Mouse (Mus musculus) erythroblast, adult 5-6 weeks (primary cell): ENCODE measurements around the gene Dnmbp. TPM values are rescaled to one million over a fixed set of nuclear protein-coding genes. Genes with fewer than 3 reads are reported as not detected.
"Not testable (repeated sequence)": the region's sequence is repeated elsewhere in the genome, so short reads cannot be mapped to it uniquely, and the experiment has no call there.

Experiments
- ATAC-seq: replicated peaks from 2 replicates; pipeline ENCODE4 v1.8.0; 2016; ENCODE audit warnings: moderate number of reproducible peaks, mild to moderate bottlenecking, moderate TSS enrichment, inconsistent platforms; ENCODE audit not compliant: poor library complexity, low FRiP score, severe bottlenecking
- total RNA-seq, 2 experiments: library from RNA; stranded (forward) in 1 of 2; stranded (reverse) in 1 of 2; fragments of 150-400 nt in 1 of 2; fragments of 200-764, 138-1000 nt in 1 of 2; gene quantifications; 2 replicates each; pipeline versions ENCODE4 v1.2.3 to v1.2.4; 2015 to 2017; ENCODE audit warnings: low replicate concordance in 2 of 2

The Dnmbp gene
- total RNA-seq, 2 experiments from 2014 or later, result 2.0 to 3.7 TPM

- not testable (repeated sequence) for ATAC-seq
Observed at GRCm38 (mm10) chr19:43952936-43953335, 12.9 kb upstream of the Dnmbp start.

GRCm38 (mm10) chr19:43949111-43949810 lies 9.3 kb upstream of the Dnmbp start:
- no peak for ATAC-seq

DNA sequence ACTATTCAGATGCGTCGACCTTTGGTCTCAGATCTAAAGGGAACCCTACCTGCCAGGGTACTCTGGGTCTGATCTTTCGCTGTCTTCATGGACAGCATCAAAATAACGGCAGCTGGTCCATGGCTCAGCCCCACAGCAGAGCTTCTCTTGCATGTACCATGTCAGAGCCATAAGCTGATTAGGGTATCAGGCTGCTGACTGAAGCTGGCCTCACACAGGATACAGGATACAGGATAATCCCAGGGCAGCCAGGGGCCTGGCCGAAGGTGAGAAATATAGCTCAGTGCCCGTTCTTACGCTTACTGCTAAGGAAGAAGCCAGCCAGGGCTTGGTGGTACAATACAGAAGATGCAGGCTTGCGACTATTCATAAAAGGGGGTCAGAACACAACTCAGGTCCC lies 4.6 kb upstream of the Dnmbp start:
- ATAC-seq, result no peak

- no peak for ATAC-seq
Observed at GRCm38 (mm10) chr19:43943076-43943475, 3.1 kb upstream of the Dnmbp start.

GRCm38 (mm10) chr19:43939171-43939768 lies 721 bp downstream of the Dnmbp start:
- no peak for ATAC-seq

DNA sequence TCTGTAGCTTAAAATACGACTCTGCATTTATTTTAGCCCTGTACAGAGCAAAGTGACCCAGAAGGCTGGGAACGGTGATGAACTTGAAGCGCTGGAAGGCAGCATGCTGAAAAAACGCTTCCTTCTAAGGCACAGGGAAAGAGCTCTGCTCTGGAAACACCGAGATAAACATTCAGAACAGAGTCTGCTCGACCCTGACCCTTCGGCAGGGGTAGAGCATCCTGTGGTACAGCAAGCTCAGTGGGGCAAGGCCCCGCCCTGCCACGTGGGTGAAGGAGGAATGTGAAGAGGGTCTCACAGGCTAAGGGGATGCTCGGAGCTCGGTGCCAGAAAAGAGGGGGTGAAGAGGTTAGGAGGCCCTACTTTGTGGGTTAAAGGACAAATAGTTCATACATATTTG lies 1.6 kb downstream of the Dnmbp start:
- ATAC-seq, result no peak

DNA sequence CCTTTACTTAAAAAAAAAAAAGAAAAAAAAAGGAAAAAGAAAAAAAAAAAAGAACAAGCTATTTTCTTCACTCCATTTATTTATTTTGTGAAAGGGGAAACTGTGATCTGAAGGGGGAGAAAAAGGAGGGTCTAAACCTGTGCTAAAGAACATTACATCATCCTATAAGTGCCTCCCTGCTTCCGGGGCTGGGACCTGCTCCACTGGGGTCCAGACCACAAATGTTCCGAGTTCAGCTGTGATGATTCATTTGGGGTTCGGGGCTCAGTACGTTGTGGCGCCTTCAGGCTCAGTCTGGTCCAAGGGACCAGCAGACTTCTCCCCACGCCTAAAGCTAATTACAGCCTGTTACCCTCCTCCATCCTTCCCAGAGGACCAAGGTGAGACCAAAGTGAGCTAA lies 9.1 kb downstream of the Dnmbp start:
- ATAC-seq, result no peak

DNA sequence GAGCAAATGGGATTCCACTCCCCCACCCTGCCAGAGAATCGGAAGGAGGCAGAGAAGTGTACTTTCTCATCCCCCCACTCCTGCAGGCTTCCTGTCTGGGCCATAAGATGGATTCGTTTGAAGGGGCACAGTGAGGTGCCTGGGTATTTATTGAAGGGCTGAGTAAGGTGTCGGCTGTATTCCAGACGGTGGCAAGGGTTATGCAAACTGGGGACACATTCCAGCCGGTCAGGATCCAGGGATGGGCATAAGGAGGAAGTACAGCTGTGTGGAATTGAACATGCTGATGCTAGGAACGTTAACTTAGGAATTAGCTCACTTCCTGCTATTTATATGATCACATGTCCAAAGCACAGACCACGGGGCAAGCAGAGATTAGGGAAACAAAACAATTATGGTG lies 9.6 kb downstream of the Dnmbp start:
- no peak for ATAC-seq

DNA sequence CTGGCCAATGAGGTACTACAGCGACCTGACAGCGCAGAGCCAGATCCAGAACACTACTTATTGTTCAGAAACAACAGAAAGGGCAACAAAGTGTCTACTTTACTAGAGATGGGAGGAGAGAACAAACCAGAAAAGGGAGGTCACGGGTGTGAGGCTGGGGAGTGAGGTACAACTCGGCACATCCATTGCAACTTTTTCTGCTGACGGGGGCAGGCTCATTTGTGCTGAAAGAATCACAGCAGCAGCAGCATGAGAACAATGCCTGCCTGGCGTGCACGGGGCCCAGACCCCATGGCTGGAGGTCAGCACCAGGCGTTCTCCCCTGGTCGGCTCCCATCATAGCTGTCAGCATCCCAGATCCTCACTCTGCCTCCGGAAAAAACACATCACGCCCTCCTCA lies 10.1 kb downstream of the Dnmbp start:
- ATAC-seq, result no peak

- no peak for ATAC-seq
Observed at GRCm38 (mm10) chr19:43927967-43928366, 12.0 kb downstream of the Dnmbp start.

GRCm38 (mm10) chr19:43927057-43927456 lies 12.9 kb downstream of the Dnmbp start:
- no peak for ATAC-seq

GRCm38 (mm10) chr19:43926141-43926987 lies 13.6 kb downstream of the Dnmbp start:
- no peak for ATAC-seq

GRCm38 (mm10) chr19:43924361-43924760 lies 15.6 kb downstream of the Dnmbp start:
- ATAC-seq, result no peak

GRCm38 (mm10) chr19:43922963-43923362 lies 17.0 kb downstream of the Dnmbp start:
- ATAC-seq, result no peak

DNA sequence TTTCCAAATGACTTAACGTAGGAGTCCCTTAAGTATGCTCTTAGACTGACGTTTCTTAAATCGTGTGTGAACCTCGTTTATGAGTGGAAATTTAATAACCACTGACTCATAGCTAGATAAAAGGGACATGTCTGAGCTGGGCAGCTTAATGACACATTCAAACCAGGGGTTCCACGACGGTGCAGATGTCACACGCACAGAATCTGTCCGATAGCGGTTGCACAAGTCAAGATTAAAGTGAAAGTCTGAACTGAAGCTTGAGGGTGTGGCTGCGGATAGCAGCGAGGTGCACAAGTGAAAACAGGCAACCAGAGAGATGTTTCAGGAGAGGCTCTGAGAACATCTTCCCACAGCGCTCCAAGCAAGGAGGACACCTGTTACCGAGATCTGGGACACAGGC lies 18.6 kb downstream of the Dnmbp start:
- ATAC-seq, result no peak

GRCm38 (mm10) chr19:43920453-43921300 lies 19.3 kb downstream of the Dnmbp start:
- no peak for ATAC-seq

DNA sequence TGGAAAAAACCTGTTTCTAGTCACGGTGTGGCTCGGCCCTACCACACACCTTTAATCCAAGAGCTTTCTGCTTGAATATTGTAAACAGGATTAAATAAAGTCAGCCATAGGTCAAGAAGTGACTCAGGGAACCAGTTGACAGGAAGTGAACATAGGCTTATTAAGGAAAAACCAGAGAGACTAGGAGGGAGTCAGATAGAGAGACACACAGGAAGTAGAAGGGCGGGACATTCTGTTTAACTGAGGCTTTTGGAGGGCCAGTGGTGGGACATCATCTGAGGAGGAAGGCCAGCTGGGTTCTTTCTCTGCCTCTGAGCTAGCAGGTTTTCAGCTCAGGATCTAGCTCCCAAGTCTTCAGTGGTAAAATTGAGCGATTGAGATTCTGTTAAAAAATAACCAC lies 20.1 kb downstream of the Dnmbp start:
- no peak for ATAC-seq

GRCm38 (mm10) chr19:43918834-43919233 lies 21.2 kb downstream of the Dnmbp start:
- no peak for ATAC-seq

- no peak for ATAC-seq
Observed at GRCm38 (mm10) chr19:43917763-43918162, 22.2 kb downstream of the Dnmbp start.

- no peak for ATAC-seq
Observed at GRCm38 (mm10) chr19:43917406-43917691, 22.6 kb downstream of the Dnmbp start.
